Mouse (Mus musculus) liver, adult 2 months (tissue): ENCODE measurements around the gene Bzw2.

Source experiments
- CTCF ChIP-seq: fragments of 200-500 bp; IDR thresholded peaks from 2 replicates; pipeline ENCODE4 v1.5.1; 2011; ENCODE audit warnings: low read depth, low read length, control low read depth
- POLR2A ChIP-seq: fragments of 200-500 bp; IDR thresholded peaks from 2 replicates; pipeline ENCODE4 v1.6.1; 2011; ENCODE audit warnings: low read length, control low read depth; ENCODE audit not compliant: insufficient read depth; ENCODE audit errors: extremely low read depth

- no peak for TF ChIP-seq CTCF
- no peak for TF ChIP-seq POLR2A
These were observed 29.2 kb upstream of the Bzw2 start for GRCm38 (mm10) chr12:36187081-36187480.
